Mouse (Mus musculus) c-Kit-negative CD71-positive TER-119-positive erythroid progenitor cells, embryonic 14.5 days (primary cell): Measurements from ENCODE around the gene Pabpc4l.
"Not testable (repeated sequence)": the region's sequence is repeated elsewhere in the genome, so short reads cannot be mapped to it uniquely, and the experiment has no call there.

Experiments used
- DNase-seq: peaks from one replicate; pipeline ENCODE4 v3.0.0-alpha.2; 2013; ENCODE audit warnings: low read depth, low spot score

Pabpc4l gene

GRCm38 (mm10) chr3:46447481-46448265 lies at the start of gene Pabpc4l:
Gene Pabpc4l, minus strand, starts transcription at chr3:46448219.
- no peak for DNase-seq

- DNase-seq = no peak
These were observed 42.9 kb upstream of the Pabpc4l start for GRCm38 (mm10) chr3:46490989-46491259.

- DNase-seq = no peak
These were observed 42.3 kb upstream of the Pabpc4l start for GRCm38 (mm10) chr3:46490132-46490988.

- not testable (repeated sequence) for DNase-seq
These were observed 38.1 kb upstream of the Pabpc4l start for GRCm38 (mm10) chr3:46486091-46486490.

- DNase-seq = no peak
These were observed 180 bp upstream of the Pabpc4l start for GRCm38 (mm10) chr3:46448266-46448532.

- no peak for DNase-seq
These were observed 16.6 kb downstream of the Pabpc4l start for GRCm38 (mm10) chr3:46431416-46431815.
